Mouse (Mus musculus): ENCODE results near the gene Bicra. TPM values are rescaled to one million over a fixed set of nuclear protein-coding genes. Genes with fewer than 3 reads are reported as not detected.
A peak's percentile ranks its signal among the peaks of the same experiment; 100 is the strongest.

The Bicra gene
- polyA plus RNA-seq, 1 experiment from 2014 or later, result 10.2 TPM

DNA sequence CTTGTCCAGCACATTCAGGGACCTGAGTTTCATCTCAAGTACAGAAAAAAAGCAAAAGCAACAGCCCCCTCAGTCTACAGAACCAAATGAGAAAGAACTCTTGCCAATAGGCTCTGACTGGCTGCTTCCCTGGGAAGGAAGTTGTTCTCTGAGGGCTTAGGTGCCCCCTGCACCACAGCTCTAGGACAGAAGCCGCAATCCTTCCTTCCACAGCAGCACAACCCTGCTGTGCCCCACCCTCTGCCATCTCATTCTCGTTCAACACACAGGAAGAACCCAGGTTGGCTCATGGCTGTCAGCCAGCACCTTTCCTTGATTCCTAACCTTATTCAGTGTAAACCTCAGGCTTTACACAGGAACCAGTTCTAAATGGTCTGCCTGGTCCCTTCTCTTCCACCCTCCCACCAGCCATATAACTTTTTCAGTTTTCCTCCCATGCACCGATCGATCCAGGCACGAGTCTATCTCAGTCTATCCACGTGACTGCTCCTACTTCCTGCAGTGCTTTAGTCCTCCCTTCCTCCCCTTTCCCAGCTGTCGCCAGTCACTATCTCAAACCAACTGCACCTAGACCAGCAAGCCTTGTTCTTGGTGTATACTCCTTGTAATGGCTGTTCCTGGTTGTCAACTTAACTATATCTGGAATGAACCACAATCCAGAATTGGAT lies 36.2 kb downstream of the Bicra start:
- no peak overlapping the region for H3K27ac ChIP-seq
- H3K4me2 ChIP-seq (replicated peaks), result no peak overlapping the region
- ATAC-seq (ENCODE audit: insufficient number of reproducible peaks, insufficient read depth, low FRiP score, low TSS enrichment), result no peak
- peaks cover 7% of the 10 kb centered on the region; the same call in 1 of the 2 replicates for H3K4me1 ChIP-seq
- WGBS, result 91% methylated on average over 7 of the region's 7 CpGs
- H3K36me3 ChIP-seq, result 0 out of 2 replicates have a peak, but pooled peaks cover 5% of the 10 kb centered on the region
- H3K27me3 ChIP-seq, result no peaks in the 10 kb centered on the region
- no peak overlapping the region for H3K4me3 ChIP-seq
- no peak overlapping the region for H3K9ac ChIP-seq
- no peaks in the 10 kb centered on the region for H3K9me3 ChIP-seq

- H3K9ac ChIP-seq, result no peak overlapping the region
- H3K4me2 ChIP-seq (replicated peaks), result no peak overlapping the region
- 0 out of 2 replicates have a peak, but pooled peaks cover 5% of the 10 kb centered on the region for H3K36me3 ChIP-seq
- H3K4me3 ChIP-seq, result no peak overlapping the region
- 86% methylated on average over 5 of the region's 5 CpGs for WGBS
- H3K27me3 ChIP-seq, result no peaks in the 10 kb centered on the region
- no peaks in the 10 kb centered on the region for H3K9me3 ChIP-seq
- ATAC-seq (ENCODE audit: insufficient number of reproducible peaks, insufficient read depth, low FRiP score, low TSS enrichment), result no peak
- H3K27ac ChIP-seq, result no peak overlapping the region
- peaks cover 7% of the 10 kb centered on the region; the same call in 1 of the 2 replicates for H3K4me1 ChIP-seq
Measured at GRCm38 (mm10) chr7:16010649-16011048, 37.1 kb downstream of the Bicra start.

GRCm38 (mm10) chr7:16009636-16010035 lies 38.1 kb downstream of the Bicra start:
- H3K4me1 ChIP-seq, result peaks cover 7% of the 10 kb centered on the region; the same call in 1 of the 2 replicates
- no peak overlapping the region for H3K4me3 ChIP-seq
- WGBS, result 86% methylated on average over 7 of the region's 7 CpGs
- H3K4me2 ChIP-seq (replicated peaks), result no peak overlapping the region
- no peak overlapping the region for H3K27ac ChIP-seq
- H3K36me3 ChIP-seq, result 0 out of 2 replicates have a peak, but pooled peaks cover 5% of the 10 kb centered on the region
- H3K27me3 ChIP-seq, result no peaks in the 10 kb centered on the region
- no peak overlapping the region for H3K9ac ChIP-seq
- ATAC-seq (ENCODE audit: insufficient number of reproducible peaks, insufficient read depth, low FRiP score, low TSS enrichment), result no peak
- no peaks in the 10 kb centered on the region for H3K9me3 ChIP-seq

- WGBS, result 78% methylated on average over 3 of the region's 3 CpGs
- Histone ChIP-seq H3K36me3 (peaks cover 15% of the 10 kb centered on the region; the same call in 1 of the 2 replicates), H3K9ac (no peak overlapping the region), H3K9me3 (no peaks in the 10 kb centered on the region), H3K27me3 (no peaks in the 10 kb centered on the region), H3K27ac (0 out of 2 replicates have a peak overlapping the region, but pooled peaks have one; percentile 17), H3K4me2 (replicated peaks) (no peak overlapping the region), H3K4me3 (no peak overlapping the region), H3K4me1 (no peaks in the 10 kb centered on the region)
- ATAC-seq (ENCODE audit: insufficient number of reproducible peaks, insufficient read depth, low FRiP score, low TSS enrichment), result no peak; the same call in 1 of the 2 replicates
Measured at GRCm38 (mm10) chr7:16005020-16005419, 42.7 kb downstream of the Bicra start.

DNA sequence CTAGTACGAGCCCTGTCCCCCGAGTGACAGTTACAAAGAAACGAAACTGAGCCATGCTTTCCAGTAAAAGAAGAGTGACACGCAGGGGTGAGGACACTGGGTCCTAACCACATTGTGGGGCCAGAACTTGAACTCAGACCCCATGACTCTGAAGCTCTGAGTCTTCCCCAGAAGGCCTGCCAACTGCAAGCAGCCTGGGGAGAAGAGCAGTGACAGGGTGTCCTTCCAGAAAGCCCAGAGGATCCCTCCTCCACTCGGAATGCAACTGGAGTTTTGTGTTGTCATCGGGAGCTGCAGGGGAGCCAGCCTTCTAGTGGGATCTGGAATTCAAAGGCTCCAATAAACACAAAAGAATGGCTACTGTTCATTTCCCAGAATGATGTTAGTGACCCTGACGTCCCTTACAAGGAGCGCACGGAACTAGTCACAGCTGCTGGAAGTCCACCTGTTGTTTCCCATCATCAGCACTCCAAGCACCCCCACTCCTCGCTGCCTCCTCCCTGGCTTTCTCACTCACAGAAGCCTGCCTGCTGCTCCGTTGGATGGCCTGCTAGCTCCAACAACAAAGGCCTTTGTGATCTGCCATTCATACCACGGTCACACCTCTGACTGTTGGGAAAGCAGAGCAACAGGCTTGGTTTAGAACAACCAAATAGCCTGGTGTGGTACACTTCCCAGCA lies 43.4 kb downstream of the Bicra start:
- Histone ChIP-seq H3K36me3 (peaks cover 19% of the 10 kb centered on the region), H3K9ac (no peak overlapping the region), H3K4me3 (no peak overlapping the region), H3K4me2 (replicated peaks) (no peak overlapping the region), H3K9me3 (no peaks in the 10 kb centered on the region), H3K27me3 (no peaks in the 10 kb centered on the region), H3K27ac (no peak overlapping the region), H3K4me1 (no peaks in the 10 kb centered on the region)
- WGBS, result 60% methylated on average over 12 of the region's 12 CpGs
- no peak for ATAC-seq (ENCODE audit: insufficient number of reproducible peaks, insufficient read depth, low FRiP score, low TSS enrichment)

- Histone ChIP-seq H3K36me3 (peaks cover 24% of the 10 kb centered on the region), H3K9ac (no peak overlapping the region), H3K27ac (no peak overlapping the region), H3K4me2 (replicated peaks) (no peak overlapping the region), H3K27me3 (no peaks in the 10 kb centered on the region), H3K4me3 (no peak overlapping the region), H3K4me1 (no peaks in the 10 kb centered on the region), H3K9me3 (no peaks in the 10 kb centered on the region)
- no peak for ATAC-seq (ENCODE audit: insufficient number of reproducible peaks, insufficient read depth, low FRiP score, low TSS enrichment)
- WGBS, result 81% methylated on average over 4 of the region's 4 CpGs
Measured at GRCm38 (mm10) chr7:16003032-16003431, 44.7 kb downstream of the Bicra start.

DNA sequence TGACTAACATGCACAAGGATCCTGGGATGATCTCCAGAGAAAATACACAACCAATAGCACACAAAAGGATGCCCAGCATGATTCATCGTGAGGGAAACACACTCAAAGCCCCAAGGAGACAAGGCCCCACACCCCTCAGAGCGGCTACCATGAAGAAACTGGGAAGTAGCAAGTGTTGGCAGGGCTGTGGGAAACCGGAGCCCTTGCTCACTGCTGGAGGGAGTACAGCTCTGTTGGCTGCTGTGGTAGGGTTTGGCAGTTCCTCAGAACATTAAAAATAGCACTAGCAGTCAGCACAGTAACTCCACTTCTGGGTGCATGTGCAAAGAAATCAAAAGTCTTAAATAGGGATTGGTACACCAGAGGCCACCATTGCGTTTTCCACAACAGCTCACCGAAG lies 45.5 kb downstream of the Bicra start:
- Histone ChIP-seq H3K27me3 (no peaks in the 10 kb centered on the region), H3K36me3 (peaks cover 33% of the 10 kb centered on the region), H3K4me1 (no peaks in the 10 kb centered on the region), H3K27ac (no peak overlapping the region), H3K4me3 (no peak overlapping the region), H3K4me2 (replicated peaks) (no peak overlapping the region), H3K9me3 (no peaks in the 10 kb centered on the region), H3K9ac (no peak overlapping the region)
- no peak for ATAC-seq (ENCODE audit: insufficient number of reproducible peaks, insufficient read depth, low FRiP score, low TSS enrichment)
- 91% methylated on average over 5 of the region's 5 CpGs for WGBS

- H3K9ac ChIP-seq, result no peak overlapping the region
- peaks cover 38% of the 10 kb centered on the region for H3K36me3 ChIP-seq
- no peak overlapping the region for H3K27ac ChIP-seq
- H3K4me3 ChIP-seq, result no peak overlapping the region
- WGBS, result 89% methylated on average over 1 of the region's 1 CpGs
- H3K4me1 ChIP-seq, result no peaks in the 10 kb centered on the region
- no peaks in the 10 kb centered on the region for H3K27me3 ChIP-seq
- H3K9me3 ChIP-seq, result no peaks in the 10 kb centered on the region
- no peak for ATAC-seq (ENCODE audit: insufficient number of reproducible peaks, insufficient read depth, low FRiP score, low TSS enrichment)
- no peak overlapping the region for H3K4me2 ChIP-seq (replicated peaks)
Measured at GRCm38 (mm10) chr7:16001691-16002090, 46.0 kb downstream of the Bicra start.

DNA sequence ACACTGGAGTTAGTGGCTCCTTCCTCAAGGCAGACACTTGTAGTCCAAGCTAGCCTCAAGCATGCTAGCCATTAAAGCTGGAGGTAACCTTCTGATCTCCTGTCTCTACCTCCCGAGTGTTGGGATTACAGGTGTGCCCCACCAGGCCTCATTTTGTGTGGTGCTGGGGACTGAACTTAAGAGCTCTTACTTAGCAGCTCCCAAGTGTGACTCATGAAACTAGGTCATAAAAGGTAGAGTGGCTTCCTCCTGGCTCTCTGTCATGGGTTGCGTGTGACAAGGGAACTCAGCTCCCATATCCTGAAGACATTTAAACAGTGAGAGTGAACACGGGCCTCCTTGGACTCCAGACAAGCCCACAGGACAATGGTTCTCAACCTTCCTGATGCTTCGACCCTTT lies 53.9 kb downstream of the Bicra start:
- Histone ChIP-seq H3K4me1 (no peaks in the 10 kb centered on the region), H3K9ac (no peak overlapping the region), H3K36me3 (peaks cover 71% of the 10 kb centered on the region), H3K9me3 (no peaks in the 10 kb centered on the region), H3K27me3 (no peaks in the 10 kb centered on the region), H3K4me2 (replicated peaks) (no peak overlapping the region), H3K27ac (no peak overlapping the region), H3K4me3 (no peak overlapping the region)
- WGBS, result 95% methylated on average over 4 of the region's 4 CpGs
- ATAC-seq (ENCODE audit: insufficient number of reproducible peaks, insufficient read depth, low FRiP score, low TSS enrichment), result no peak

DNA sequence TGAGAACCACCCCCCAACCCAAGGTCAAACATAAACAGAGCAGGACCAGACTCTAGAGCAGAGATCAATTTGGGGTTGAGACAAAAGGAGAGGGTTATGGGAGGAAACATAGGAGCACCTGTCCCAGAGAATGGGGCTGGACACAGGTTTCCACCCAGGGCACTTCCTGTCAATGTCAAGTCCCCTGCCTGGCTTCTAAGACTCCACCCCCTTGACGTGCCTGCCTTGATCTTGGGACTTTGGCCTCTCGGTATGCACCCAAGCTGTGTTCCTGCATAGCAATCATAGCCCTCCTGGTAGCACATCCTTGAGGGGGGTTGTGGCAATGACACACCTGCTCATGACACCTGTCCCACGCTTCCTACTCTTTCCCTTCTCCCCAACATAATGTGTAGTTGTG lies 54.6 kb downstream of the Bicra start:
- peaks cover 77% of the 10 kb centered on the region for H3K36me3 ChIP-seq
- ATAC-seq (ENCODE audit: insufficient number of reproducible peaks, insufficient read depth, low FRiP score, low TSS enrichment), result no peak
- H3K9ac ChIP-seq, result no peak overlapping the region
- H3K9me3 ChIP-seq, result no peaks in the 10 kb centered on the region
- no peak overlapping the region for H3K4me3 ChIP-seq
- H3K27ac ChIP-seq, result no peak overlapping the region
- 77% methylated on average over 3 of the region's 3 CpGs for WGBS
- no peaks in the 10 kb centered on the region for H3K27me3 ChIP-seq
- no peaks in the 10 kb centered on the region for H3K4me1 ChIP-seq
- H3K4me2 ChIP-seq (replicated peaks), result no peak overlapping the region

GRCm38 (mm10) chr7:15991764-15992163 lies 56.0 kb downstream of the Bicra start:
- no peak overlapping the region for H3K4me2 ChIP-seq (replicated peaks)
- no peak for ATAC-seq (ENCODE audit: insufficient number of reproducible peaks, insufficient read depth, low FRiP score, low TSS enrichment)
- WGBS, result 95% methylated on average over 3 of the region's 3 CpGs
- H3K27ac ChIP-seq, result no peak overlapping the region
- H3K4me3 ChIP-seq, result no peak overlapping the region
- 0 out of 2 replicates have a peak, but pooled peaks cover 3% of the 10 kb centered on the region for H3K9me3 ChIP-seq
- no peak overlapping the region for H3K9ac ChIP-seq
- H3K36me3 ChIP-seq, result peaks cover 77% of the 10 kb centered on the region
- H3K27me3 ChIP-seq, result no peaks in the 10 kb centered on the region
- no peaks in the 10 kb centered on the region for H3K4me1 ChIP-seq
